Mouse (Mus musculus) forebrain, embryonic 11.5 days (tissue): Measurements from ENCODE around the gene Ush1c. TPM values are rescaled to one million over a fixed set of nuclear protein-coding genes. Genes with fewer than 3 reads are reported as not detected.
"Not testable (repeated sequence)": the region's sequence is repeated elsewhere in the genome, so short reads cannot be mapped to it uniquely, and the experiment has no call there.

ENCODE experiments used
- ATAC-seq: fragments of 200-750 bp; cut with Nextera tagmentation; replicated peaks from 2 replicates; pipeline ENCODE4 v1.8.0; 2017; ENCODE audit warnings: moderate TSS enrichment; ENCODE audit not compliant: low FRiP score
- DNase-seq: peaks from one replicate; pipeline ENCODE4 v3.0.0-alpha.2; 2017; ENCODE audit warnings: low spot score
- H3K27ac ChIP-seq: fragments of 300-500 bp; sonication (generic); 2 replicates; pipeline ENCODE4 v1.5.1; 2014; ENCODE audit warnings: low read depth, low read length
- H3K27me3 ChIP-seq: fragments of 300-500 bp; sonication (generic); 2 replicates; pipeline ENCODE4 v1.6.1; 2014; ENCODE audit warnings: mild to moderate bottlenecking, low read length, mixed read lengths; ENCODE audit not compliant: control insufficient read depth, insufficient read depth
- H3K36me3 ChIP-seq: fragments of 300-500 bp; sonication (generic); 2 replicates; pipeline ENCODE4 v1.6.1; 2014; ENCODE audit warnings: mild to moderate bottlenecking, low read length, moderate library complexity, mixed read lengths; ENCODE audit not compliant: control insufficient read depth, insufficient read depth
- H3K4me1 ChIP-seq: fragments of 300-500 bp; sonication (generic); replicated peaks from 2 replicates; pipeline ENCODE4 v1.6.1; 2014; ENCODE audit warnings: low read length, mixed read lengths; ENCODE audit not compliant: control insufficient read depth, insufficient read depth
- H3K4me2 ChIP-seq: fragments of 300-500 bp; sonication (generic); 2 replicates; pipeline ENCODE4 v1.6.1; 2014; ENCODE audit warnings: low read depth, mild to moderate bottlenecking, low read length, moderate library complexity, mixed read lengths; ENCODE audit not compliant: severe bottlenecking
- H3K4me3 ChIP-seq: fragments of 300-500 bp; sonication (generic); 2 replicates; pipeline ENCODE4 v1.5.1; 2014; ENCODE audit warnings: low read depth, low read length
- H3K9ac ChIP-seq: fragments of 300-500 bp; sonication (generic); 2 replicates; pipeline ENCODE4 v1.6.1; 2014; ENCODE audit warnings: low read length
- H3K9me3 ChIP-seq: fragments of 300-500 bp; sonication (generic); 2 replicates; pipeline ENCODE4 v1.6.1; 2016; ENCODE audit warnings: low read length, mixed read lengths; ENCODE audit not compliant: control insufficient read depth
- WGBS: fragments of 180-500 bp; shearing (Covaris S2); extraction: QIAGEN DNeasy Blood & Tissue Kit; methylation state at CpG from one replicate; pipeline ENCODE4 v1.1.7; 2014; 5-methylcytosine and 5-hydroxymethylcytosine counted together
- polyA plus RNA-seq: library from polyadenylated mRNA; unstranded; fragments of >200 nt; fragmentation: Nextera tagmentation; extraction: Ambion mirVana; gene quantifications from 2 replicates; pipeline ENCODE4 v1.2.1, GENCODE M21; 2014

The Ush1c gene
- polyA plus RNA-seq, 1 experiment from 2014 or later: 4.7 TPM

- H3K4me3 ChIP-seq: no peak overlapping the region
- 69% methylated on average over 6 of the region's 6 CpGs for WGBS
Observed at GRCm38 (mm10) chr7:46200021-46200420, 38.3 kb downstream of the Ush1c start.

GRCm38 (mm10) chr7:46195356-46195755 is 42.9 kb downstream of the Ush1c start:
- WGBS: 89% methylated on average over 5 of the region's 5 CpGs
- no peak for ATAC-seq
- H3K9me3 ChIP-seq: no peaks in the 10 kb centered on the region
- no peak overlapping the region for H3K4me2 ChIP-seq
- H3K36me3 ChIP-seq: no peaks in the 10 kb centered on the region
- H3K4me3 ChIP-seq: no peak overlapping the region
- H3K27me3 ChIP-seq: no peaks in the 10 kb centered on the region
- H3K27ac ChIP-seq: no peak overlapping the region
- H3K9ac ChIP-seq: no peak overlapping the region
- no peak for DNase-seq
- H3K4me1 ChIP-seq: no peaks in the 10 kb centered on the region

More at GRCm38 (mm10) chr7:46200021-46200420, 38.3 kb downstream of the Ush1c start:
- ATAC-seq: no peak
- no peak for DNase-seq
- H3K9me3 ChIP-seq: no peaks in the 10 kb centered on the region
- no peaks in the 10 kb centered on the region for H3K27me3 ChIP-seq
- H3K9ac ChIP-seq: no peak overlapping the region
- H3K36me3 ChIP-seq: no peaks in the 10 kb centered on the region
- peaks cover 3% of the 10 kb centered on the region; the same call in 1 of the 2 replicates for H3K4me1 ChIP-seq
- no peak overlapping the region for H3K27ac ChIP-seq
- H3K4me2 ChIP-seq: no peak overlapping the region

GRCm38 (mm10) chr7:46184232-46184631 is 54.1 kb downstream of the Ush1c start:
- H3K9me3 ChIP-seq: no peaks in the 10 kb centered on the region
- no peak overlapping the region for H3K9ac ChIP-seq
- H3K27ac ChIP-seq: no peak overlapping the region
- no peak overlapping the region for H3K4me3 ChIP-seq
- H3K4me2 ChIP-seq: no peak overlapping the region
- DNase-seq: no peak
- 0 out of 2 replicates have a peak, but pooled peaks cover 5% of the 10 kb centered on the region for H3K4me1 ChIP-seq
- no peaks in the 10 kb centered on the region for H3K36me3 ChIP-seq
- ATAC-seq: no peak
- peaks cover 18% of the 10 kb centered on the region for H3K27me3 ChIP-seq

- Histone ChIP-seq H3K9me3 (no peaks in the 10 kb centered on the region), H3K36me3 (no peaks in the 10 kb centered on the region), H3K27ac (no peak overlapping the region), H3K27me3 (peaks cover 30% of the 10 kb centered on the region), H3K4me1 (0 out of 2 replicates have a peak, but pooled peaks cover 5% of the 10 kb centered on the region), H3K4me2 (no peak overlapping the region), H3K4me3 (no peak overlapping the region), H3K9ac (no peak overlapping the region)
- 5% methylated on average over 3 of the region's 3 CpGs for WGBS
- DNase-seq (peak; percentile 76), ATAC-seq (peak; percentile 46; the same call in 1 of the 2 replicates)
Observed at GRCm38 (mm10) chr7:46181590-46181989, 56.7 kb downstream of the Ush1c start.

GRCm38 (mm10) chr7:46179431-46180275 is 58.6 kb downstream of the Ush1c start, which contains the start of gene Abcc8:
TSS of gene Abcc8 (minus strand) at chr7:46180033.
- Histone ChIP-seq H3K4me3 (peak within 1 kb of the TSS; percentile 42), H3K9ac (peak within 1 kb of the TSS; percentile 29), H3K4me1 (0 out of 2 replicates have a peak, but pooled peaks cover 5% of the 10 kb centered on the region), H3K36me3 (no peaks in the 10 kb centered on the region), H3K27me3 (peaks cover 30% of the 10 kb centered on the region), H3K9me3 (no peaks in the 10 kb centered on the region), H3K27ac (no peak within 1 kb of the TSS), H3K4me2 (peak within 1 kb of the TSS; percentile 80)
- under 1% methylated on average over 71 of the region's 75 CpGs for WGBS
- peak; percentile 59 for DNase-seq
- peak; percentile 42 for ATAC-seq

GRCm38 (mm10) chr7:46168980-46169379 is 69.3 kb downstream of the Ush1c start:
- H3K4me2 ChIP-seq, ATAC-seq, H3K27me3 ChIP-seq, H3K4me1 ChIP-seq, H3K36me3 ChIP-seq, H3K9ac ChIP-seq, DNase-seq, H3K9me3 ChIP-seq, H3K27ac ChIP-seq, H3K4me3 ChIP-seq: not testable (repeated sequence)
- 84% methylated on average over 1 of the region's 1 CpGs for WGBS

- Histone ChIP-seq H3K27ac (no peak overlapping the region), H3K9ac (no peak overlapping the region), H3K36me3 (no peaks in the 10 kb centered on the region), H3K4me2 (no peak overlapping the region), H3K4me3 (no peak overlapping the region), H3K9me3 (no peaks in the 10 kb centered on the region), H3K4me1 (no peaks in the 10 kb centered on the region), H3K27me3 (no peaks in the 10 kb centered on the region)
- ATAC-seq (no peak), DNase-seq (no peak)
- WGBS: 85% methylated on average over 6 of the region's 6 CpGs
Observed at GRCm38 (mm10) chr7:46168402-46168801, 69.9 kb downstream of the Ush1c start.

GRCm38 (mm10) chr7:46167901-46168300 is 70.4 kb downstream of the Ush1c start:
- WGBS: 94% methylated on average over 7 of the region's 7 CpGs
- no peaks in the 10 kb centered on the region for H3K9me3 ChIP-seq
- H3K27ac ChIP-seq: no peak overlapping the region
- H3K9ac ChIP-seq: no peak overlapping the region
- H3K27me3 ChIP-seq: no peaks in the 10 kb centered on the region
- DNase-seq (no peak), ATAC-seq (no peak)
- no peak overlapping the region for H3K4me2 ChIP-seq
- H3K36me3 ChIP-seq: no peaks in the 10 kb centered on the region
- no peak overlapping the region for H3K4me3 ChIP-seq
- H3K4me1 ChIP-seq: no peaks in the 10 kb centered on the region

GRCm38 (mm10) chr7:46165876-46166275 is 72.4 kb downstream of the Ush1c start:
- H3K4me1 ChIP-seq: no peaks in the 10 kb centered on the region
- H3K4me3 ChIP-seq: no peak overlapping the region
- no peaks in the 10 kb centered on the region for H3K9me3 ChIP-seq
- ATAC-seq (no peak), DNase-seq (no peak)
- H3K27ac ChIP-seq: no peak overlapping the region
- H3K9ac ChIP-seq: no peak overlapping the region
- 96% methylated on average over 11 of the region's 11 CpGs for WGBS
- no peaks in the 10 kb centered on the region for H3K36me3 ChIP-seq
- H3K27me3 ChIP-seq: no peaks in the 10 kb centered on the region
- no peak overlapping the region for H3K4me2 ChIP-seq
